Mouse (Mus musculus) c-Kit-negative CD71-positive TER-119-positive erythroid progenitor cells, embryonic 14.5 days (primary cell): ENCODE results near the gene Emc6.

Experiments used
- DNase-seq: peaks from one replicate; pipeline ENCODE4 v3.0.0-alpha.2; 2013; ENCODE audit warnings: low read depth, low spot score

The Emc6 gene

DNA sequence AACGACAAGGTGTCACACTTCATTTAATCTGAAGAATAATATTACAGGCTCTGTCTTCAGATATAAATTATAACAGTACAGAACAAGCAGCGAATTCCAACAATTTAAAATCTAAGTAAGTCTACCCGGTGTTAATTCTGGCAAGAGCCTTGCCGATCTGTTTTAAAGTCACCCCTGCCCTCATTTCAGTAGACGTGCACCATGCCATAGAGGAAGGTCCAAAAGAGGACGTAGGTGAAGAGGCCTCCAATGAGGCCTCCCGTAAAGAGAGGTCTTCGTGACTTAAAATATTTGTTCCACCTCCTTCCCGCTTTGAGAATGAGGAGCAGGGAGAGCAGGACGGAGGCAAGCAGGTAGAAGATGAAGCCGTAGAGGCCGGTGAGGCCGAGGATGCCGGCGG is 651 bp downstream of the Emc6 start:
- DNase-seq = no peak

- no peak for DNase-seq
Observed at GRCm38 (mm10) chr11:73175612-73176011, 1.2 kb downstream of the Emc6 start.

DNA sequence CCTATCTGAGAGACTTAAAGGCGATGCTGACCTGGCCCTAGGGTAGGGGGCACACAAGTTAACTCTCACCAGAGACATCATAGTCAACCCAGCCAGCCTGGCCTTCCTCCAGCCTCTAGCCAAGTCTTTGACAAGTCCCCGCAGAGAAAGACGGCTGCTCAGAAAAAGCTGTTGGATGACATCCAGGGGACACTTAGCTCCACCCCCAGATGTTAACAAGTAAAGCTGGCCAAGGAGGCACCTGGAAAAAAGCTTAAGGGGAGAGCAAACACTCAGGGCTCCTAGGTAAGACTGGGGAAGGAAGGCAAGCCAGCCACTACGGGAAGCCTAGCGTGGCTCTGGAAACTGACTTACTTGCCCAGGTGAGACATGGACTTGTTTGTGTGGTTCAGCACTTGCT is 4.7 kb downstream of the Emc6 start:
- no peak for DNase-seq

GRCm38 (mm10) chr11:73169231-73169630 is 7.6 kb downstream of the Emc6 start:
- DNase-seq = no peak

- DNase-seq = no peak
Observed at GRCm38 (mm10) chr11:73168576-73168975, 8.3 kb downstream of the Emc6 start.

DNA sequence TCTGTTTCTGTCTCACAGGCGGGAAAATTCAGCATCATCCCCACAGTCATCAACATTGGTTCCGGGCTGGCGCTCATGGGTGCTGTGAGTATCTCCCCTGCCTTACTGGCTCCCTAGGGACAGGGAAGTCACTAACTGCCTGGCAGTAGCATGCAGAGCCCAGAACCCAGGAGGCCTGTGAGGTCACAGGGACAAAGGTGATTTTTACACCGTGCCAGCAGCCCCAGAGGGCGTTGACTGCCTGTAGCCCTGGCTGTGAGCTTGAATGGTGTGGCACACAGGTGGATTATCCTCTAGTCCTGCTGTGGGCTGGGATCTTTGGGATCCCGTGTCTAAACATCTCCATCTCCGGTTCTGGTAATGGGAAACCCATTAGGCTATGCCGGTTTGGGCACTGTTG is 8.8 kb downstream of the Emc6 start:
- no peak for DNase-seq

DNA sequence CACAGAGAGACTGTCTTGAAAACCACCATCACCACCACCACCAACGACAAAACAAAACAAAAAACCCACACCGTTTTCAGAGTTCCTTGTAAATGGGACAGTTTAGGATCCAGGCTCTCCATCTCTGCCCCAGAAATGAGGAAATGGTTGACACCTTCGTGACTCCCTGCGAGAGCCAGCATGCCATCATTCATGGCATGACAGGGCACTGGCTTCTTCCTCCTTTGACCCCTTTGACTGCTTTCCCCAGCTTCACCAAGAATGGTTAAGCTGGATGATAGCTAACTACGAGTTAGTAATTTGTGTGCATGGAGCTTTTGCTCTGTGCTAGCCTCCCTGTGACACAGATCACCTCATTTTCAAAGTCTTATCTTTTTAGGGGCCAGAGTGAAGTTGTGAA is 14.6 kb downstream of the Emc6 start:
- no peak for DNase-seq

DNA sequence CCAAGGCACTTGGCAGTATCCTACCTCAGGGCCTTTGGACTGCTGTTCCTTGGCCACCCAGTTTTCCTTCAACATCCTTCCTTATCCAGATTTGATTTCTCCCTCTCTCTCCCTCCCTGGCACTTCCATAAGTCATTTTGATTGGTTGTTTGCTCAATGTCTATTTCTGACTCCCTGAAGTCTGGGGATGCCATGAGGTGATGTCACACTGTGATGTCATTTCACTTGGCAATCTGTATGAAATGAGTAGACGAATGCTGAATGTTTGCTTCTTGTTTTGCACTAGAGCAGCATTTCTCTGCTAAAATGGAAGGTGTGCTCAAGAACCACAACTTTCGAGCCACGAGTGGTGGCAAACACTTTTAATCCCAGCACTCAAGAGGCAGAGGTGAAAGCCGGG is 15.2 kb downstream of the Emc6 start:
- DNase-seq = no peak

DNA sequence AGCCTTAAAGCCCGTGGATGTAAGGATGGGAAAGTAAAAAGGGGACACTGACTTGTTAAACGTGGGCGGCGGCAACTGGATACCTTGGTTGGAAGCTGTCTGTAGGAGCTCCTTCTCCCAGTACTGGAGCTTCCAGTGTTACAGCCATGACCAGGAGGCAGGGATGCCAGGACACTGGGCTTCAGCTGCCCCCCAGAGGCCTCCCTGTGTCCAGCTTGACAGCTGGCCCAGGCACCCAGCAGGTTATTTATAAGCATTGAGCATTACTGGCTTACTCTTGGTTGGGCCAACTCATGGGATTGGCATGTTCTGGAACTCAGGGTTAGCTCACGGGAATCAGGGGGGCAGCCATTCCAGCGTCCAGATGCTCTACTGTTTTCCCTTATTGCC is 16.0 kb downstream of the Emc6 start:
- DNase-seq = no peak

- no peak for DNase-seq
Observed at GRCm38 (mm10) chr11:73159957-73160810, 16.7 kb downstream of the Emc6 start, which contains the start of gene P2rx5. Gene P2rx5 (plus strand): TSS chr11:73160421.

GRCm38 (mm10) chr11:73155071-73155470 is 21.8 kb downstream of the Emc6 start:
- no peak for DNase-seq

DNA sequence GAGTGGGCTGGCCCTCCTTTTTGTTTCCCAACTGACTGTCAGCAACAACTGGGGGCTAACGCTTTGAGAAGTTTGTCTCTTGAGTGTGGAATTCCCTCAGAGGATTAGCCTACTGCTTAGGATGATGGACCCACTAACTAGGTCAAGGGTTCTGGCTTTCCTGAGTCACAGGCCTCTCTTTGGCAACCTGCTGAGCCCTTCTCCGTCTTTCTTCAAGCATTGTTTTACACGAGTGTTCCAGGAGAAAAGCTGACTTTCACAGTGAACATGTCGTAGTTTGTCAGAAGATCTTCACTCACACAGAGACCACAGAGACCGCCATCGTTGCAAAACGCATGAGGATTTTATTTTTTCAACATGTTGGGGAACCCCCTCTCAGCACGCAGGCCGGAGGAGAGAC is 28.6 kb downstream of the Emc6 start:
- DNase-seq = no peak

DNA sequence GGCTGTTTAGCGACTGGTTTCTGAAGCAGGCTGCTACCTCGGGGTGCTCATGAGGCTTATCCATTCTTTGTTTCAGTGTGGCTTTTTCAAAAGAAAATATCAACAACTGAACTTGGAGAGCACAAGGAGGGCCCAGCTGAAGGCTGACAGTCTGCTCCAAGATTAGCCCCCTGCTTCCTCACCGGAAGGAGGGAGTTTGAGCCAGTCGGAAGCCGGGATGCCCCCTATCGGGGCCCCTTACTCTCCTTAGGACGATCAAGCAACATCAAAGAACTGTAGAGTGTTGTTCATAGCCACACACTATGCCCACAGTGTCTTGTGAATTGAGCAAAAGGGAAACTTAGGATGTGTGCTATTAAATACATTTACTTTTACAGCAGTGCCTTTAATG is 29.9 kb downstream of the Emc6 start:
- DNase-seq = no peak

- no peak for DNase-seq
Observed at GRCm38 (mm10) chr11:73146026-73146974, 30.5 kb downstream of the Emc6 start.

- DNase-seq = no peak
Observed at GRCm38 (mm10) chr11:73144261-73144681, 32.6 kb downstream of the Emc6 start.

DNA sequence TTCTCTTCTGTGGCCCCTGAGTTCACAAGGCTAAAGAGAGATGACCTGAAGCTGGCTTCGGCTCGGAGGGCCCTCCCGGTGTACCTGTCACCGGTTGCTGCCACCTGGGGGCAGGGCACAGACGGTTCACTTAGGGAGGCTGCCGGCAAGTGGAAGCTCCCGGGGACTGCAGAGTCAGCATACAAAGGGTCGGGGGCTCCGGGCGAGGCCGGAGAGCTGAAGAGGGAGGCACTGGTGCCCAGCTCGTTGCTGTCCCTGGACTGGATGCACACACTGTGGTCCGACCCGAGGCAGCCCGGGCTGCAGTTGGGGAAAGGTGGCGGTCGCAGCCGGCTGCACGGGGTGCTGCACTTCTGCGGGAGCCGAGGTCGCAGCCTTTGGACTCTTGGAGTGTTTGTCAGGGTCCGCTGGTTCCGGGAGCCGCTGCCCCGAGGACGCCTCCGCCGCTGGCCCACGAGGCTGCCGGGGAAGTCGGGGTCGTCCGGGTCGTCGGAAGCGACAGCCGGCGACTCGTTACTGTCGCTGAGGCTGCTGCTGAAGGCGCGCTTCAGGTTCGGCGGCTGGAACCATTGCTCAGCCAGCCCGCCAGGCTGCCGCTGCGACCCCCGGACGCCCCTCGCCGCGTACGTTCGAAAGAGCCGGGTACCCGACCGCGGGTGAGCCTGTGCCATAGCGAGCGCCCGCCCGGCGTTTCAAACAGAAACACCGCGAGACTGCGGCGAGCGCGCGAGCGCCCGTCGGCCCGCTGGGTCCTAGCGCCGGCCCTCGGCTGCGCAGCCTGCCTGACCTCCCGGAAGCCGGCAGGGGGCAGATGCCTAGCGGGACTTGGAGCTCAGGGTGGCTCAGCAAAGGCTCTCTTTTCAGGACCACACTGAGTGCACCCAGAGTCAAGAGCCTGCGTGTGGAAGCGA is 39.0 kb downstream of the Emc6 start, which contains the start of gene Haspin:
Haspin (minus strand) TSS at position 704 of the 911 bp plus-strand sequence.
- DNase-seq = peak; percentile 81

GRCm38 (mm10) chr11:73137116-73137515 is 39.7 kb downstream of the Emc6 start:
- DNase-seq = no peak

DNA sequence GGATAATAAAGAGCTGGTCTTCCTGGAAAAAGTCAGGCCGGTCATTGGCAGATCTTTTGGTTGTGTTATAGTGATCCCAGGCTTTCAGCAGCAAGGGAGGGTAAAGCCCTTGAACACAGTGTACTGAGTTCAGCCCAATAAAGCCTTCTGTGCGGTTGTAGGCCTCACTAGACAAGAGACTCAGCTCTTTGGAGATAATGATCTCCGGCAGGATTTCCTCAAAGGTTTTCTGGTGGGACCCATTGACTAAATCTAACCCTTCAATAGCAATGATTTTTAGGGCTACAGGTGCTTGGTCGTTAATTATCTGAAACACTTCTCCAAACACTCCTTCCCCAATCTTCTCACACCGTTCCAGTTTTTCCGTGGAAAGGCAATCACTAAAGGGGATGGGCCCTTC is 40.2 kb downstream of the Emc6 start:
- peak; percentile 30 for DNase-seq

- DNase-seq = no peak
Observed at GRCm38 (mm10) chr11:73134222-73134621, 42.6 kb downstream of the Emc6 start.

DNA sequence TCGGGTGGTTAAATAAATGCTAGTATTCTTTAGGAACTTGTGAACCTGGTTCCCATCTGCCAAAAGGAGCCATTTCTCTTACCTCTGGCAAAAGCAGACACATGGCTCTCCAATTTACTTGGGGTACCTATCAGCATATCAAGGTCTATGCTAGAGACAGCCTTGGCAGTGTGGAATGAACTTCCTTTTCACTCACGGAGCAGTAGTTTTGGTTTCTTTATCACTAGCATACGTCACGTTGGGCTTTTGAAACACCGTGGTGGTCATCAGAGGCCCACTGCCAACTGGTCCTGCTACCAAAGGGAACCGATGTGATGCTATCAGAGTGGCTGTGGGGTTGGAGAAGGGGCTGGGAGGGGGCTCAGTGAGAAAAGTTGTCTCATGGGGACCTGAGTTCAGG is 43.8 kb downstream of the Emc6 start:
- DNase-seq = no peak

DNA sequence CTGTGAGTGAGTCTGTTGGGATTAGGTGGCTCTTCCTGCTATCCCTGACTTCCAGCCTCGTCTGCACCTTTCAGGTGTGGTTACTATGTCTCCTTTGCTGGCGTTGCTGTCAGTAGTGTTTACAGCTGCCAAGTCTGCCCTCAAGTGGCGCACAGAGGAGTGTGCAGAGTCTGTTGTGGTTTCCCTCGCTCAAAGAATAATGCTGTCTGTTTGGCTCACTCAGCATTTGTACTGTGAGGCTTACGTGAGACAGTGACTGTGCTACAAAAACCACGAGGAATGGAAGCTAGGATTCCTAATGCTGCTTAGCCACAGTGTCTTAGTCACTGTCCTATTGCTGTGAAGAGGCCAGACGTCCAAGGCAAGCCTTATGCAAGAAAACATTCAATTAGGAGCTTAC is 45.8 kb downstream of the Emc6 start:
- DNase-seq = no peak
